Mouse (Mus musculus): Measurements from ENCODE around the gene Bad. TPM values are rescaled to one million over a fixed set of nuclear protein-coding genes. Genes with fewer than 3 reads are reported as not detected.

Gene Bad
- polyA plus RNA-seq, 1 experiment from 2014 or later = 75.5 TPM

DNA sequence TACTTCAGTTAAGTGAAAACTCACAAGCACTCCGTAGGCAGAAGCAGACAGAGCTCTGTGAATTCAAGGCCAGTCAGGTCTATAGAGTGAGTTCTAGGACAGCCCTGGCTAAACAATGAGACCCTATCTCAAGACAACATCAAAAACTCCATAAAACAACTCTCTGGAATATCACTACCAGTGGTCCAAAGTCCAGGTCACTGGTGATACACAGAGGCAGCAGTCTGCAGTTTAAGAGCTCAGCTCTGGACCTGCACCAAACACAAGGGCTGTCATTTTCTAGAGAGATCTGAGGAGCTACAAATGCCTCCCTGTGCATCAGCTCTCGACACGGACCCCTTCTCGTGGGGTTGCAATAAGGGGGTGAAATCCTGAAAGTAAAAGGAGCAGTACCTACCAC is 23.3 kb upstream of the Bad start:
- Histone ChIP-seq H3K9me3 (replicated peaks) (no peaks in the 10 kb centered on the region), H3K4me2 (no peak overlapping the region), H3K4me1 (peaks cover 28% of the 10 kb centered on the region), H3K36me3 (peaks cover 19% of the 10 kb centered on the region), H3K27me3 (peaks cover 8% of the 10 kb centered on the region), H3K4me3 (replicated peaks) (no peak overlapping the region), H3K9ac (no peak overlapping the region), H3K27ac (no peak overlapping the region)
- WGBS = 88% methylated on average over 4 of the region's 4 CpGs
- ATAC-seq (replicated peaks; ENCODE audit: low FRiP score) = no peak

DNA sequence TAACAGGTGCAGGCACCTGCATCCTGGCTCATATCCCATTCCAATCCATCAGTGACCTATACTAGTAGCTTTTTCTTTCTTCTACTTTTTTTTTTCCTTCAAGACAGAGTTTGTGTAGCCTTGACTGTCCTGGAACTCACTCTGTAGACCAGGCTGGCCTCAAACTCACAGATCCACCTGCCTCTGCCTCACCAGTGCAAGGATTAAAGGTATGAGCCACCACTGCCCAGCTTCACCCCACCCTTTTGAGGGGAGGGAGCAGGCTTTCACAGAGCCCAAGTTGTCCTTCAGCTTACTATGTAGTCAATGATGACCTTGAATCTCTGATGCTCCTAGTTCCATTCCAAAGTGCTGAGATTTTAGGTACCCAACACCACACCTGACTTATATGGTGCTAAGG is 22.2 kb upstream of the Bad start:
- 0 out of 2 replicates have a peak overlapping the region, but pooled peaks have one; percentile 75 for H3K9ac ChIP-seq
- peaks cover 19% of the 10 kb centered on the region for H3K27me3 ChIP-seq
- no peak for ATAC-seq (replicated peaks; ENCODE audit: low FRiP score)
- H3K4me1 ChIP-seq = peaks cover 28% of the 10 kb centered on the region
- H3K27ac ChIP-seq = 0 out of 2 replicates have a peak overlapping the region, but pooled peaks have one; percentile 27
- H3K36me3 ChIP-seq = peaks cover 7% of the 10 kb centered on the region; the same call in 1 of the 2 replicates
- peak overlapping the region; percentile 93; the same call in 1 of the 2 replicates for H3K4me2 ChIP-seq
- H3K9me3 ChIP-seq (replicated peaks) = no peaks in the 10 kb centered on the region
- no peak overlapping the region for H3K4me3 ChIP-seq (replicated peaks)

DNA sequence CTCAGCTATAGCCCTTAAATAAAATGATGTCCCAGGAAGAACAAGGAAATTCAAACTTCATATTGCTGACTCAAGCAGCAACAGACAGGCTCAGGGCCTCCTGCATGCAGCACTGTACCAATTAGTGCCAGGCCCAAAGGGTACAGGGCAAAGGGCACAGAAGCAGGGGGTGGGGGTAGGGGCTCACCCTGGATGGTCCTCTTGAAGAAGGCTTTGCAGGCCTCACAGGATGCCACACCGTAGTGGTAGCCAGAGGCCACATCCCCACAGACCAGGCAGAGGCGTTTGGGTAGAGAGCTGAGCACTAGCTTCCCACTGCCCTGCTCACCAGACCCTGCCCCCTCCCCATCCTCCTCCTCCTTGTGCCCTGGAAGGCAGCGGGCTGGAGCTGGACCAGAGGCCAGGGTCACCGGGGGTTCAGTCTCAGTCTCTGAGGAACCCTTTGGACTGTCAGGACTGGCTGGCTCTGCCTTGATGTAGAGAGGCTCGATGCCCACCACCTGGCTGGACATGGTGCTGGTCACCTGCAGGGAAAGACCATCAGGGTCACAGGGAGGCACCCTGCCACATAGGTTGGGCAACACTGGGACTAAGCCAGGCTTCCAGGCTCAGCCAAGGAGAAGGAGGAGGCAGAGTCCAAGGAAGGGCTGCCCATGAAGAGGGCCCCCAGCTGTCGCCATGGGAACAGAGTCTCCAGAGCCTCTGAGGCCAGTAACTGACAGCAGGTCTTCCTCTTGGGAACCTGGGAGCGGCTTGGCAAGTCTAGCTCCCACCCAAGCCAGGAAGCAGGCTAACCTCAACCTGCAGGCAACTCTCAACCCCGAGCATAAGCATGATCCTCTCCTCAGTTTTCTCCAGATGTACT is 21.6 kb upstream of the Bad start:
- Histone ChIP-seq H3K27ac (peak overlapping the region; percentile 91), H3K36me3 (peaks cover 6% of the 10 kb centered on the region; the same call in 1 of the 2 replicates), H3K9me3 (replicated peaks) (no peaks in the 10 kb centered on the region), H3K9ac (peak overlapping the region; percentile 75; the same call in 1 of the 2 replicates), H3K4me1 (peaks cover 34% of the 10 kb centered on the region), H3K4me3 (replicated peaks) (peak overlapping the region; percentile 85), H3K27me3 (peaks cover 26% of the 10 kb centered on the region), H3K4me2 (peak overlapping the region; percentile 93)
- ATAC-seq (replicated peaks; ENCODE audit: low FRiP score) = peak; percentile 3; the same call in 1 of the 2 replicates
- WGBS = 31% methylated on average over 8 of the region's 8 CpGs

DNA sequence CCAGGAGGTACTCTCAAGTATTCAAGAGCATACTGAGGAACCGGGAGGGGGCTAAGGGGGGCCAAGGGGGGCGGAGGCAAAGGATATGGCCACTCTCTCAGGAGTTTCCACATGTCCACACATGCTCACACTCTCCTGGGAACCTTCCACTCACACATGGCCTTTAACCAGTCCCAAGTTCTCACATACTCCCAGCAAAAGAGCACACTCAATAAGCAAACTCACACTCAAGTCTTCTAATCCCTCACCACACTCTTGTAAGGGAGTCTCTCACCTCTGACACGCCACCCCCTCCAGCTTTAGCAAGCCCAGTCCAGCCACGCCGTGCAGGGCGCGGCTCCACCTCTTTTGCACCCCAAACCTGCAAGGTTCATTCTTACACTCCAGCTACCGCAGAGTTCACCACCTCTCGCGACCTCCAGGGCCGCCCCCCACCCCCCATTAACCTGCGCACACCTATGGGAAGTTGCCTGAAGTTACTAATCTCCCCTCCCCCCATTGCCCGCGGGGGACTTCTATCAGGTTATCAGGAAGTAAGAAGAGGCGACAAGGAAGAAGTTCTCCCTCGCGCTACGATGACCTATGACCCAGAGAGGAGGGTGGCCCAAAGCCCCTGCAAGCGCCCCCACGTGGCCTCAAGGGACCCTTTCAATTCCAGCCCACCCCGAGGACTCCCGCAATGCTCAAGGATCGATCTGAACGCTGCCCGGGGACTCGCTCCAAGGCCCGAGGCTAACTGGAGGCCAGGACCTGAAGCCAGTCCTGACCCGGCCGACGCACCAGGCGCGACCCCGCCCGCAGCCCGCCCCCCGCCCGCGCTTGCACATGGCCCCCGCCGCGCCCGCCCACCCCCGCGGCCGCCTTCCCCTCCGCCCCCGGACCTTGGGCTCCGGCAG is 20.7 kb upstream of the Bad start:
- Histone ChIP-seq H3K36me3 (peaks cover 6% of the 10 kb centered on the region; the same call in 1 of the 2 replicates), H3K9me3 (replicated peaks) (no peaks in the 10 kb centered on the region), H3K27me3 (peaks cover 35% of the 10 kb centered on the region), H3K4me2 (peak overlapping the region; percentile 93), H3K4me1 (peaks cover 43% of the 10 kb centered on the region), H3K27ac (peak overlapping the region; percentile 91), H3K4me3 (replicated peaks) (peak overlapping the region; percentile 85), H3K9ac (peak overlapping the region; percentile 75)
- WGBS = 1% methylated on average over 30 of the region's 48 CpGs
- ATAC-seq (replicated peaks; ENCODE audit: low FRiP score) = peak; percentile 34

DNA sequence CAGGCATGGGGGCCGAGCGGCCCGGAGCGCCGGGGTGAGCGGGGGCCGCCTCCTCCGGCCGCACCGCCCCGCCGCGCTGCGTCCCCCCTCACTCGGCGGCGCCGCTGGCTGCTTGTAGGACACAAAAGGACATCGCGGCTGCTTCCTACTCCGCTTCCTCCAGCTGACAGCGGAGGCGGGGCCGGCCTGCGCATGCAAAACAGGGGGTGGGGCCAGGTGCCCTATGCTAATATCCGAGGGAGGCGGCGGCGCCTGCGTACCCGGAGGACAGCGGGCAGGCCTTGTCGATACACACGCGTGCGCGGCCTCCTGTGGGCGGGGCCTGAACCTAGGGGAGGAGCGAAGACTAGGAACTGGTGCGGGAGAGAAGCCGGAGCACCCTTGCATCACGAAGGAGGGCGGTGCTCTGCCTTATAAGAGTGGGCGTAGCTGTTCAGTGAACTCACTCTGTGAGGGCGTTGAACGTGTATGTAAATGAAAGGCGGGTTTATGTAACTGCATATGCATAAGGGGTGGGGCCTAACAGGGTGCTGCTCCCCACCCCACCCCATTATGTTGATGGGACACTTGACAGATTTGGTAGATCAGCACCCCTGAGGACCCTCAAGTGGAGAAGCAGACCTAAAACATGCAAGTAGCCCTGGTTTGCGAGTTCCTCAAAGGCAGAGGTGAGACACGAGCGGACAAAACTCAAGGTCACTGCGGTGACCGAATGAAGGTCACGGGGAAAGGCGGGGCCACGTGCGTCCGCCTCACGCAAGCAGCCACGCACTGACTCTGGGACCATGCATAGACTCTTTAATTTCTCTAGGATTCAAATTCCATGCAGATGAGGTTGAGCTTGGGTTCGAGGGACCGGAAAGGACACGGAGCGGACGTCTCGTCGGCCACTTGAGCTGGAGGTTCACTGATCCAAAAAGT is 19.8 kb upstream of the Bad start, which contains the start of gene Esrra:
Esrra (minus strand) TSS at position 167 of the 921 bp plus-strand sequence.
- ATAC-seq (replicated peaks; ENCODE audit: low FRiP score) = peak; percentile 93
- peaks cover 44% of the 10 kb centered on the region for H3K27me3 ChIP-seq
- peaks cover 51% of the 10 kb centered on the region for H3K4me1 ChIP-seq
- H3K9me3 ChIP-seq (replicated peaks) = no peaks in the 10 kb centered on the region
- H3K27ac ChIP-seq = peak within 1 kb of the TSS; percentile 91
- H3K36me3 ChIP-seq = peaks cover 6% of the 10 kb centered on the region; the same call in 1 of the 2 replicates
- peak within 1 kb of the TSS; percentile 93 for H3K4me2 ChIP-seq
- peak within 1 kb of the TSS; percentile 75 for H3K9ac ChIP-seq
- peak within 1 kb of the TSS; percentile 85 for H3K4me3 ChIP-seq (replicated peaks)
- under 1% methylated on average over 65 of the region's 66 CpGs for WGBS

DNA sequence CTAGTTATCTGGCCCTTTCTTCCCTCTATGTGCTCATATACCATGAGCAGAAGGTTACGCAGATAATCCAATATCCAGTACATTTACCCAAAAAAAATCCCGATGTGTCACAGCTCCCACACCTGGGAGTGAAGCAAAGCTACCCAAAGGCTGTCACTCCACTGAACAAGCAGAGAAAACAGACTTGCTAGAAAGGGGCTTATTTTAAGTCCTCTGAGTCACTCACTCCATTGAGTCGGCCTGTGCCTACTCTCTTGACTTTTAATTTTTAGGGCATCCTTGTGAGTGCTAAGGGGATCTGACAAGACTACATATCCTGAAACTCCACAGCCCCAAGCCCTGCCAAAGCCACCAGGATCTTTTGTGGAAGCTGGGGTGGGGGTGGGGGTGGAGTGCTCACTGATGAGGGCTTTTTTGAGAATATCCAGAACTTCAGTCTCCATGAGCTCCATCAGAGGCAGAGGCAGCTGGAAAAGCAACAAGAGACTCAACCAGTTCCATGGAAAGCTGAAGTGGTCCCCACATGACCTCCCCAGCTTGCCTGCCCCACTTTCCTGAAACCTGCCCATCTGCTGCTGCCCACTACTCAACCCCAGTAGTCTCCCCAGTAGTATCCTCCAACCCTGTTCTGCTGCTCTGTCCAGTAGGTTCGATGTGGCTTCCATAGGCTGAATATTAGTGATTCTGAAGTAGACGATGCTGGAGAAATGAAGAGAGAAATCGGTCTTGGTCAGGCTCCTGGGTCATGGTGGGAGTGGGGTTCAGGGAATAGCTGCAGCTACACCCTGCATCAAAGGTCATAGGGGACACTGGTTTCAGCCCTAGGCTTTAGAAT is 18.5 kb upstream of the Bad start:
- Histone ChIP-seq H3K9me3 (replicated peaks) (no peaks in the 10 kb centered on the region), H3K4me3 (replicated peaks) (peak overlapping the region; percentile 85), H3K4me2 (peak overlapping the region; percentile 93)

DNA sequence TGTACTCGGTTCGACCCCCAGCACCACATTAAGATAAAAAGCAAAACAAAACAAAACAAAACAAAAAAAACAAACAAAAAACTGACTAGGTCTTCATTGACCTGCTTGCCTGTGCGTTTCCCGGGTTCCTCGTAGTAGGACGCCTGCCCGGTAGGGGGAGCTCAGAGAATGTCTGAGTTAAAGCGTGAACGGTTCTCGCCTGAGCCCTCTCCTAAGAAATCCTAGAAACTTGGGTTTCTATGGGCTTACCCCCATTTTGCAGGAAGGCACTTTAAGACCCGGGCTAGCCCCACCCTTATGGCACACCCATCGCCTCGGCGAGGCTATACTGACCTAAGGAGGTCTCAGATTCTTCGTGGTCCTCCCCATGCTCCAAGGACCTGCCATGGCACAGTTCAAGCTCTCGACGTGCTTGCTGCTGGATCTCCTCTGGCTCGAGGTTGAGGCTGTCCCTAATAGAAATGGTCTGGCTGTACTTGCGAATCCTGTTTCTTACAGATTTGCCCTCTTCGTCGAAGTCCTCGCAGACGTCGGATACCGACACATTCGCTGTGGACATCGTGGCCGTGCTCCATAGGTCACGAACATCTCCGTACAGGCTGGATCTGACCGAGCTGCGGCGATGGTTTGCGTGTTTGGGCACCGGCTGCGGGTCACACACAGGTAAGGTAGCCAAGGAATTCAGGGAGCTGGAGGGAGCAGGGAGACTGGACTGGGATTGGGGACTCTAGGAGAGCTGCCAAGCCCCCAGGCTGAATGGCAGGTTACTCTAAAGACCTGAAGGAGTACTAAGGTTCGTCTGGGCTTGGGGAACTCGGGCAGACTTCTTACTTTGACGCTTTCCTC is 17.0 kb upstream of the Bad start:
- H3K9ac ChIP-seq = peak overlapping the region; percentile 31
- H3K36me3 ChIP-seq = no peaks in the 10 kb centered on the region
- H3K4me3 ChIP-seq (replicated peaks) = peak overlapping the region; percentile 33
- H3K4me1 ChIP-seq = peaks cover 55% of the 10 kb centered on the region
- peak overlapping the region; percentile 56 for H3K4me2 ChIP-seq
- 3% methylated on average over 39 of the region's 39 CpGs for WGBS
- no peaks in the 10 kb centered on the region for H3K9me3 ChIP-seq (replicated peaks)
- H3K27me3 ChIP-seq = peaks cover 71% of the 10 kb centered on the region
- ATAC-seq (replicated peaks; ENCODE audit: low FRiP score) = no peak
- H3K27ac ChIP-seq = no peak overlapping the region

More for the DNA sequence above, 18.5 kb upstream of the Bad start:
- H3K27me3 ChIP-seq = peaks cover 56% of the 10 kb centered on the region
- peaks cover 60% of the 10 kb centered on the region for H3K4me1 ChIP-seq
- WGBS = 60% methylated on average over 6 of the region's 6 CpGs
- no peak overlapping the region for H3K27ac ChIP-seq
- no peak for ATAC-seq (replicated peaks; ENCODE audit: low FRiP score)
- peaks cover 6% of the 10 kb centered on the region; the same call in 1 of the 2 replicates for H3K36me3 ChIP-seq
- H3K9ac ChIP-seq = 0 out of 2 replicates have a peak overlapping the region, but pooled peaks have one; percentile 50

DNA sequence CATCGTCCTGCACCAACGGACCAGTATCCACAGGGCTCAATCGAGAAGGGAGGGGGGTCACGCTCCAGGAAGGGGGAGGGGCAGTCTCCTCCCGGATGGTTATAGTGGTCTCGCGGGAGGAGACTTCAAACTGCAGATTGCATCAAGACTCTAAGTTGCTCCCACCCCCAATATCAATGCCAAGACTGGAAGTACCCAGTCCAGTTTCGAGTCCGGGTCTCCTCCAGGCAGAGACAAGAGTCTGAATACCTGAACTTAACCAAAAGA is 16.4 kb upstream of the Bad start, which contains the start of gene Catsperz:
Catsperz (minus strand) TSS at position 74 of the 267 bp plus-strand sequence.
- peak within 1 kb of the TSS; percentile 31 for H3K9ac ChIP-seq
- no peak within 1 kb of the TSS for H3K27ac ChIP-seq
- no peak for ATAC-seq (replicated peaks; ENCODE audit: low FRiP score)
- H3K4me1 ChIP-seq = peaks cover 50% of the 10 kb centered on the region
- 3% methylated on average over 9 of the region's 9 CpGs for WGBS
- no peaks in the 10 kb centered on the region for H3K9me3 ChIP-seq (replicated peaks)
- H3K4me3 ChIP-seq (replicated peaks) = peak within 1 kb of the TSS; percentile 33
- H3K27me3 ChIP-seq = peaks cover 75% of the 10 kb centered on the region
- H3K4me2 ChIP-seq = peak within 1 kb of the TSS; percentile 56
- H3K36me3 ChIP-seq = no peaks in the 10 kb centered on the region

DNA sequence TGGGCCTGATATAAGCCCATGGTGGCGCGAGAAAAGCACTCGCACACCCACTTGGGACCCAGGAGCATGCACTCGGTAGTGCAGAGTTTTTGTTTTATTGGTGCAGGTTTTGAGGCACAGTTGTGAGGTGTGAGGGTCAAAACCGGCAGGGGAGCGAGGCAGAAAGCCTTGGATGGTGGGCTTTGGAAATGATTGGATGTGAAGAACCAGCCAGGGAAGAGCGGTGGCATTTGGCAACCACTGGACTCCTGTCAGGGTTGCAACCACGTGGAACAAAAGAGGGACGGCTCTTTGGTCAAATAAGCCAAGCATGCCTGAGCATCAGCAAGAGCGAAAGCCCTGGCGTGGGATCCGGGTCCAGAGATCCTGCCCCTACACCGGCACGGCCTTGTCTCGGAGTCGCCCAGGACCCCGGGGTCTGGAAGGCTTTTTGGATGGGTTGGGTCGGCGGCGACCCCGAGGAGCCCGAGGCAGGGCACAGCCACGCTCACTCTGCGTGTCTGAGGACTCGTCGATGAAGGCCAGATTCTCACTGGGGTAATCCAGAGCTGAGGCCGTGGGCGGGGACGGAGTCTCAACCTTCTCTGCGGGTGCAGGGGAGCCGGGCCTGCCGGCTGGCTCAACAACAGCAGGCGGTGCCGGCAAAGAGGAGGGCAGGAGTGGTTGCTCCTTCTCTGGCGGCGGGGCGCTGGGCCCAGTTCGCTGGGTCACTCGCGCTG is 15.9 kb upstream of the Bad start:
- Histone ChIP-seq H3K4me3 (replicated peaks) (peak overlapping the region; percentile 33), H3K4me1 (peaks cover 45% of the 10 kb centered on the region), H3K27ac (no peak overlapping the region), H3K27me3 (peaks cover 80% of the 10 kb centered on the region), H3K9me3 (replicated peaks) (no peaks in the 10 kb centered on the region), H3K9ac (0 out of 2 replicates have a peak overlapping the region, but pooled peaks have one; percentile 31), H3K36me3 (no peaks in the 10 kb centered on the region), H3K4me2 (peak overlapping the region; percentile 56)
- WGBS = 9% methylated on average over 40 of the region's 40 CpGs
- ATAC-seq (replicated peaks; ENCODE audit: low FRiP score) = no peak

Measured in kidney, embryonic 15.5 days (tissue).